Mouse (Mus musculus) CH12.LX (cell line): ENCODE data around the gene Crls1. TPM values are rescaled to one million over a fixed set of nuclear protein-coding genes. Genes with fewer than 3 reads are reported as not detected.

Source experiments
- DNase-seq: peaks from one replicate; pipeline ENCODE4 v3.0.0-alpha.2; 2013; ENCODE audit errors: extremely low read depth
- H3K27ac ChIP-seq: 2 replicates; pipeline ENCODE4 v1.5.1; 2012; ENCODE audit warnings: low read depth, mild to moderate bottlenecking, control low read depth, moderate library complexity; ENCODE audit not compliant: insufficient read depth
- H3K27me3 ChIP-seq: replicated peaks from 2 replicates; pipeline ENCODE3; 2012; ENCODE audit warnings: inconsistent platforms
- H3K36me3 ChIP-seq, 2 experiments: replicated peaks in 1 of 2; 2 replicates each; pipeline versions ENCODE3 to v1.6.1; 2012; ENCODE audit warnings: inconsistent platforms in 1 of 2, low read length in 1 of 2, mild to moderate bottlenecking in 1 of 2, mixed read lengths in 1 of 2, moderate library complexity in 1 of 2; ENCODE audit not compliant: control insufficient read depth in 1 of 2, insufficient read depth in 1 of 2
- H3K4me1 ChIP-seq, 2 experiments: 2 replicates each; pipeline ENCODE4 v1.6.1; 2012; ENCODE audit warnings: inconsistent platforms in 1 of 2, moderate library complexity in 1 of 2; ENCODE audit not compliant: insufficient read depth in 2 of 2, control insufficient read depth in 1 of 2
- H3K4me2 ChIP-seq: 2 replicates; pipeline ENCODE4 v1.6.1; 2012; ENCODE audit warnings: low read depth, mild to moderate bottlenecking, control low read depth; ENCODE audit not compliant: poor library complexity, insufficient read depth, severe bottlenecking
- H3K4me3 ChIP-seq, 3 experiments: fragments of 150-350 bp in 1 of 3; sonication (generic) in 1 of 3; replicated peaks in 1 of 3; 2 replicates each; pipeline versions ENCODE3 to v1.5.1; 2011 to 2012; ENCODE audit warnings: low read depth in 2 of 3, low read length in 2 of 3, mild to moderate bottlenecking in 2 of 3, moderate library complexity in 2 of 3, control low read depth in 1 of 3, improper control_type of control experiment in 1 of 3, inconsistent platforms in 1 of 3, mixed read lengths in 1 of 3; ENCODE audit not compliant: poor library complexity in 1 of 3
- H3K79me2 ChIP-seq: replicated peaks from 2 replicates; pipeline ENCODE4 v1.6.1; 2012; ENCODE audit warnings: mild to moderate bottlenecking, moderate library complexity; ENCODE audit not compliant: control insufficient read depth, poor library complexity, insufficient read depth, severe bottlenecking; ENCODE audit errors: extremely low read depth
- H3K9ac ChIP-seq: 2 replicates; pipeline ENCODE4 v1.6.1; 2012; ENCODE audit warnings: low read depth, mild to moderate bottlenecking, control low read depth, moderate library complexity; ENCODE audit not compliant: insufficient read depth
- H3K9me3 ChIP-seq: replicated peaks from 2 replicates; pipeline ENCODE3; 2012; ENCODE audit warnings: low read length, inconsistent platforms, mixed read lengths
- HCFC1 ChIP-seq: IDR thresholded peaks from 2 replicates; pipeline ENCODE4 v1.6.1; 2012; ENCODE audit warnings: low read depth, mild to moderate bottlenecking, inconsistent platforms, low read length, improper control_type of control experiment
- JUND ChIP-seq: conservative IDR thresholded peaks from 2 replicates; pipeline ENCODE4 v1.6.1; 2011; ENCODE audit warnings: low read depth, low read length, improper control_type of control experiment
- MEF2A ChIP-seq: IDR thresholded peaks from 2 replicates; pipeline ENCODE4 v1.6.1; 2014; ENCODE audit warnings: low read depth, mild to moderate bottlenecking, inconsistent platforms, low read length, improper control_type of control experiment, borderline replicate concordance
- MYC ChIP-seq: IDR thresholded peaks from 2 replicates; pipeline ENCODE4 v1.6.1; 2011; ENCODE audit warnings: low read depth, mild to moderate bottlenecking, improper control_type of control experiment, low read length
- NRF1 ChIP-seq: IDR thresholded peaks from 2 replicates; pipeline ENCODE4 v1.6.1; 2014; ENCODE audit warnings: low read depth, mild to moderate bottlenecking, inconsistent platforms, low read length, improper control_type of control experiment, moderate library complexity
- POLR2AphosphoS2 ChIP-seq: IDR thresholded peaks from 2 replicates; pipeline ENCODE4 v1.6.1; 2011; ENCODE audit warnings: low read depth, low read length, improper control_type of control experiment
- UBTF ChIP-seq: IDR thresholded peaks from 2 replicates; pipeline ENCODE4 v1.6.1; 2012; ENCODE audit warnings: low read depth, mild to moderate bottlenecking, inconsistent platforms, low read length, improper control_type of control experiment, moderate library complexity
- USF1 ChIP-seq: IDR thresholded peaks from 2 replicates; pipeline ENCODE4 v1.6.1; 2014; ENCODE audit warnings: low read depth, mild to moderate bottlenecking, inconsistent platforms, low read length, improper control_type of control experiment
- dilution Hi-C: fragments of 300-500 bp; cut with MboI; formaldehyde crosslinking; loops from 2 replicates; pipeline ENCODE4 v1.14.3; 2020; ENCODE audit warnings: low sequenced_read_pairs; ENCODE audit not compliant: extremely low pct_unique_long_range_greater_than_20kb, extremely low pct_ligation_motif_present
- in situ Hi-C: fragments of 300-500 bp; cut with MboI; formaldehyde crosslinking; loops from 3 replicates; pipeline ENCODE4 v1.14.3; 2019; ENCODE audit warnings: low sequenced_read_pairs, low pct_ligation_motif_present, low pct_unique_long_range_greater_than_20kb, mixed read lengths
- polyA plus RNA-seq: library from polyadenylated mRNA; unstranded; fragments of >175 nt; gene quantifications from 2 replicates; pipeline ENCODE4 v1.2.1, GENCODE M21; 2012; ENCODE audit warnings: low read depth; ENCODE audit not compliant: insufficient read length
- total RNA-seq, 2 experiments: library from RNA; depleted of rRNA; stranded (reverse); fragments of 300-350 nt in 1 of 2; fragments of >200 nt in 1 of 2; gene quantifications; 2 replicates each; pipeline ENCODE4 v1.2.3; 2012 to 2014

Gene Crls1
- total and polyA plus RNA-seq, 3 experiments: 31.8 to 105 (median 44.9) TPM

DNA sequence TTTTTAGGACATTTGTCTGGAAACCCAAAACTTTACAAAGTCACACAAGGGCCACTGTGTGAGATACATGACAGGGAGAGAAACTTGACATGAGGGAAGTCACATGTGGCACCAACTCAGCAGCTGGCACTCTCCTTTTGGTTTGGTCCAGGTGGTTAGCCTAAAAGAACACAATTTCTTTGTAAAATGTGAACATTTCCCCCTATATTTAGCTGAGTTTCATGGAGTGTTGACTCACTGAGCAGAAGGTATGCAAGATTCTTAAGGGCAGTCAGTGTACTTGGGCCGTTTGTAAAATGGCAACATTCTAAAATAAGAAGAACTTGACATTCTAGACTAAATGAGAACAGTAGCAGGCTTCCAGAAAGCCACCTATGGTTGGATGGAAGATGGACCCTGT lies 68.3 kb downstream of the Crls1 start:
- Histone ChIP-seq H3K4me2 (no peak overlapping the region), H3K4me1 (no peaks in the 10 kb centered on the region), H3K36me3 (no peaks in the 10 kb centered on the region)
- in situ Hi-C loops (loop anchor here (25.0 kb wide), 1 partner anchor 602 kb away; no protein-coding TSS in a partner anchor), dilution Hi-C loops (no loop called here)
- DNase-seq: no peak
- TF ChIP-seq JUND (no peak), MEF2A (no peak), UBTF (no peak), MYC (no peak), USF1 (no peak), NRF1 (no peak), POLR2AphosphoS2 (no peak), HCFC1 (no peak)
- TF ChIP-seq, all 38 proteins: peak for 0
- Histone ChIP-seq H3K27ac (no peak overlapping the region), H3K9me3 (no peaks in the 10 kb centered on the region), H3K9ac (no peak overlapping the region), H3K27me3 (peaks cover 6% of the 10 kb centered on the region), H3K79me2 (no peaks in the 10 kb centered on the region), H3K4me3 (no peak overlapping the region)

Other genes starting within 250 kb of the Crls1 start
- 8.6 and 9.3 TPM in 2 replicates for gene Shld1, start 159.7 kb upstream of the Crls1 start, total RNA-seq (2012; rRNA removed)
- 11.6 and 12.6 TPM in 2 replicates for gene Shld1, start 159.7 kb upstream of the Crls1 start, total RNA-seq (2014; rRNA removed)
- gene Shld1, start 159.7 kb upstream of the Crls1 start, polyA plus RNA-seq: 5.7 and 7.0 TPM in 2 replicates
- gene Chgb, start 65.4 kb upstream of the Crls1 start, total RNA-seq (2012; rRNA removed): 0.08 and 0.13 TPM in 2 replicates
- not detected in 2 replicates for gene Chgb, start 65.4 kb upstream of the Crls1 start, total RNA-seq (2014; rRNA removed)
- gene Chgb, start 65.4 kb upstream of the Crls1 start, polyA plus RNA-seq: 0.08 TPM in 1 of 2 replicates, not detected in the other
- 35.1 and 53.0 TPM in 2 replicates for gene Trmt6, start 30.6 kb upstream of the Crls1 start, total RNA-seq (2012; rRNA removed)
- 77.6 and 84.5 TPM in 2 replicates for gene Trmt6, start 30.6 kb upstream of the Crls1 start, total RNA-seq (2014; rRNA removed)
- 89.9 and 92.5 TPM in 2 replicates for gene Trmt6, start 30.6 kb upstream of the Crls1 start, polyA plus RNA-seq
- 22.1 and 24.7 TPM in 2 replicates for gene Mcm8, start 30.5 kb upstream of the Crls1 start, total RNA-seq (2012; rRNA removed)
- 24.9 and 26.9 TPM in 2 replicates for gene Mcm8, start 30.5 kb upstream of the Crls1 start, total RNA-seq (2014; rRNA removed)
- 24.6 and 25.1 TPM in 2 replicates for gene Mcm8, start 30.5 kb upstream of the Crls1 start, polyA plus RNA-seq
- gene Lrrn4, start 34.2 kb downstream of the Crls1 start, total RNA-seq (2012; rRNA removed): not detected in 2 replicates
- gene Lrrn4, start 34.2 kb downstream of the Crls1 start, total RNA-seq (2014; rRNA removed): not detected in 2 replicates
- gene Lrrn4, start 34.2 kb downstream of the Crls1 start, polyA plus RNA-seq: 0.08 TPM in 1 of 2 replicates, not detected in the other
- not detected in 2 replicates for gene Fermt1, start 99.2 kb downstream of the Crls1 start, total RNA-seq (2012; rRNA removed)
- not detected in 2 replicates for gene Fermt1, start 99.2 kb downstream of the Crls1 start, total RNA-seq (2014; rRNA removed)
- not detected in 2 replicates for gene Fermt1, start 99.2 kb downstream of the Crls1 start, polyA plus RNA-seq